Mouse (Mus musculus): ENCODE measurements around the gene Alkbh6.

DNA sequence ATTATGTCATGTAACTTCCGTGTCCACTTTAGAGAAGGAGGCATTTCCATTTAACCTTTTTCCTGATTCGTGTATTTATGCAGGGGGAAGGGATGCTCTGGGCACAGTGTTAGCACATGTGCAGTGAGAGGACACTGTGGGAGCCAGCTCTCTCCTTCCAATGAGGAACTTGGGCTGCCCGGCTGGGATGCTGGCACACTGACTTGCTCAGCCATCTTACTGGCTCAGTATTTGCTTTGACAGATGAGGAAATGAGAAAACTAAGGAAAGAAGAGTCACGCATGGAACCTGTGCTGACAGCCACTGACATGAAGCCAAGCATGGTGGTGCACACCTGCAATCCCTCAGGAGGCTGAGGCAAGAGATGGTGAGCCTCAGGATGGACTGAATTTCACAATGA lies 38.9 kb upstream of the Alkbh6 start:
- TF ChIP-seq POLR2A (IDR thresholded peaks at IDR 0.05; ENCODE audit: borderline replicate concordance, control insufficient read depth, low read depth, low read length), result no peak
- no peak for TF ChIP-seq CTCF (IDR thresholded peaks at IDR 0.05; ENCODE audit: control insufficient read depth, insufficient read depth, low read length)
